Mouse (Mus musculus) adrenal gland, adult 2 months (tissue): ENCODE results near the gene Gm44579. TPM values are rescaled to one million over a fixed set of nuclear protein-coding genes. Genes with fewer than 3 reads are reported as not detected.
A peak's percentile ranks its signal among the peaks of the same experiment; 100 is the strongest.

ENCODE experiments used
- DNase-seq: peaks from one replicate; pipeline ENCODE4 v3.0.0; 2021
- long read RNA-seq: library from polyadenylated mRNA; stranded (forward); transcript quantifications from one replicate; pipeline ENCODE4 v2.0.0, GENCODE M21; 2021
- polyA plus RNA-seq: library from polyadenylated mRNA; depleted of rRNA; stranded (reverse); fragments of >200 nt; gene quantifications from 2 replicates; pipeline ENCODE4 v1.2.3, GENCODE M21; 2012; rRNA removed
- total RNA-seq, 2 experiments: library from RNA; stranded (reverse); gene quantifications; 2 replicates each; pipeline ENCODE4 v1.2.3; 2021

Gene Gm44579
- total RNA-seq = not detected
- polyA plus RNA-seq = not detected in 2 replicates
- long read RNA-seq = 0 reads

DNA sequence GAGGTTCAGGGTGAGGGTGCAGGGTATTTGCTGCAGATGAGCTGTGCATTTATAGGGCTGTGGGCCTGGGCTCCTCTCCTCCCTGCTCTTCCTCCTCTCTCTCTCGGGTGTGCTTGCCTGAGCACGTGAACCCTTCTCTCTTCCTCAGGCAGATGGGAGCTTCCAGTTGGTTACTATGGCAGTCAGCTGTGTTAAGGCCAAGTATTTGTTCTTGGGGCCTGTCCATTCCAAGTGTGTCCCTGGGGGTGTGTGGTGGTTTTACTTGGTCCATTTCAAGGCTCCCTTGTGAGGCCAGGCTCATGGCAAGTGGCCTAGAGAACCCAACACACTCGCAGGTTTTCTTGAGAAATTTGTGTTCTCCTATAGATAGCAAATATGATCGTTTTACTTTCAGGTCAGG, at the start of gene Gm44579, which contains the start of gene Olfr287:
Gene Gm44579, minus strand, starts transcription at position 101 of the 400 bp plus-strand sequence.
Gene Olfr287, minus strand, starts transcription at position 180 of the 400 bp plus-strand sequence.
- DNase-seq = no peak

DNA sequence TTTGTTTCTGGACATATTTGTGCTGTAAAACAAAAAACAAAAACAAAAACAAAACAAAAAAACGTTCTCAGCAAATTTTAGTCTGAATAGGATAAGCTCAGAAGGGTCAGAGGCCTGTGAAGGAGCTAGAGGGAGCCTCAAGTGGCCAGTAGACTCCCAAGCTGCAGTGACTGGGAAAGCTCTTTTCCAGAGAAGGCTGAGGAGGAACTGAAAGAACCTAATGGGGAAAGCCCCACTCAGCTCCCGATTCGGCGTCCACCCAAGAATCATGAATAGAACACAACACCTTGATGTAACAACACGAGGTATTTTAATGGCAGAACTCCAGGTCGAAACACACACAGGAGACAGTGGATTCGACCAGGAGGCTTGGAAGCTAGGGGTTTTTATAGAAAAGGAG, 37.0 kb upstream of the Gm44579 start:
- no peak for DNase-seq

GRCm38 (mm10) chr15:98257193-98257592, 36.4 kb upstream of the Gm44579 start, which contains the start of gene H1fnt:
Gene H1fnt, minus strand, starts transcription at chr15:98257293.
- DNase-seq = no peak

- peak; percentile 31 for DNase-seq
These were observed 35.5 kb upstream of the Gm44579 start for GRCm38 (mm10) chr15:98256271-98256670.

- no peak for DNase-seq
These were observed 14.7 kb upstream of the Gm44579 start for GRCm38 (mm10) chr15:98235442-98235841.

DNA sequence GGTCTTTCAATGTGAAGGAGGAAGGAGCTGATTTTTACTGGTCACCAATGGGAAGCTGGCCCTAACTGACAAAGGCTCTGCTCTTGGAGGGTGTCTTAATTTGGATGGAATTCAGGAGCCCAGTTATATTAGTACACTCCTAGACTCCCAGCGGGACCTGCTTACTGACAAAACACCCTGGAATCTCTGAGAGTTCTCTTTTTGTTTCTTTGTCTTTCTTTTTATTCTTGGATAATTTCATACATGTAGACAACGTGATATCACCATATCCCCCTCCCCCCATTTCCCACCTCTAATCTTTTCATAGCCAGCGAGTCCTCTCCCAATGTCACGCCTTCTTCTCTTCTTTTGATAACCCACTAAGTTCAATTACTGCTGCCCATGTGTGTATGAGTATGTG, 13.6 kb upstream of the Gm44579 start, which contains the start of gene Olfr286:
Gene Olfr286, minus strand, starts transcription at position 101 of the 400 bp plus-strand sequence.
- no peak for DNase-seq

GRCm38 (mm10) chr15:98226096-98226495, 5.3 kb upstream of the Gm44579 start:
- DNase-seq = no peak

DNA sequence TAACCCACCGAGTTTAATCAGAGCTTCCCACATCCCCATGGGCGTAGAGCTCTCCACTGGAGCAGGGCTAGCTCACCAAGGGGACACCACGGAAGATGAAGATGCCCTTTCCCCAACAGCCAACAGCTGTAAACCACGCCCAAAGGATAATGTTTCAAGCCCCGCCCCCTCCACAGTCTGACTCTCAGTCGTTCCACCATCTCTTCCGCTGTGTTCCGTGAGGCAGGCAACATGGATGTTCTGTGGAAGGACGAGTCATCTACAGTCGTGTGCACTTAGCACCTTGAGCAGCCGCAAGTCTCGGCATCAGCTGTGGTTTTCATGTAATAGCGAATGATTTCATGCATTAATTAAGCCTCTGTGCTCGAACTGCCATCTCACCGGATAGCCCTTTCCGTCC, 4.8 kb upstream of the Gm44579 start:
- DNase-seq = no peak

DNA sequence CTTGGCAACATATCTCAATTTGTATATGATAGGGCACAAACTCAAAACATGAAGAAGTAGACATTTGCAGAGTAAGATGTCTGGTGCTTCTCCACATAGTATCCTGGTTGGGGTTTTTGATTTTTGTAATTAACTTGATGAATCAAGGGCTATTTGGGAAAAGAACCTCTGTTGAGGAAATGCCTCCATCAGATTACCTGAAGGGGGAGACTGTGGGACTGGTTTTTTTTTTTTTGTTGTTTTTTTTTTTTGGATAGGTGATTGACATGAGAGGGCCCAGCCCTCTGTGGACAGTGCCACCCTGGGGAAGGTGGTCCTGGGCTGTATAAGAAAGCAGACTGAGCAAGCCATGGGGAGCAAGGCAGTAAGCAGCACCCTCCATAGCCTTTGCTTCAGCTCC, 1.6 kb upstream of the Gm44579 start:
- no peak for DNase-seq

- DNase-seq = no peak
These were observed 6.6 kb downstream of the Gm44579 start for GRCm38 (mm10) chr15:98214130-98214529.

- peak; percentile 17 for DNase-seq
These were observed 7.4 kb downstream of the Gm44579 start for GRCm38 (mm10) chr15:98213336-98213870.

GRCm38 (mm10) chr15:98209676-98210075, 11.1 kb downstream of the Gm44579 start:
- DNase-seq = no peak

DNA sequence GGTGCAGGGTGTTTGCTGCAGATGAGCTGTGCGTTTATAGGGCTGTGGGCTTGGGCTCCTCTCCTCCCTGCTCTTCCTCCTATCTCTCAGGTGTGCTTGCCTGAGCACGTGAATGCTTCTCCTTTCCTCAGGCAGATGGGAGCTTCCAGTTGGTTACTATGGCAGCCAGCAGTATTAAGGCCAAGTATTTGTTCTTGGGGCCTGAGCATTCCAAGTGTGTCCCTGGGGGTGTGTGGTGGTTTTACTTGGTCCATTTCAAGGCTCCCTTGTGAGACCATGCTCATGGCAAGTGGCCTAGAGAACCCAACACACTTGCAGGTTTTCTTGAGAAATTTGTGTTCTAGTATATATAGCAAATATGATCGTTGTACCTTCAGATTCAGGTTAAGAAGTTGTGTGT, 25.3 kb downstream of the Gm44579 start, which contains the start of gene Olfr288:
Gene Olfr288, minus strand, starts transcription at position 101 of the 400 bp plus-strand sequence.
- no peak for DNase-seq

DNA sequence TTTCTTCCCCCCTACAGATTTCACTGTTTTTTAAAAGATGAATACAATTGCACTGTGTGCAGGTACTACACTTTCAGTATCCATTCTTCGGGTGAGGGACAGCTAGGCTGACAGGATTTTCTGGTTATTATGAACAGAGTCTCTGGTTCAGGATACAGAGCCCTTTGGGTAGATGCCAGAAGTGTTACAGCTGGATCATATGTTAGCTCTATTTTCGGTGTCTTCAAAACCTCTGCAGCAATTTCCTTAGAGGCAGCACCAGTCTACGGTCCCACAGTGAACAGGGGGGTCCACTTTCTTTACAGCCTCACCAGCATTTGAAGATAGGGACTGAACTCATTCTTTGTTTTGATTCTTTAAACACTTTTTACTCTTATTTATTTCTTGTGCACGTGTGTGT, 36.3 kb downstream of the Gm44579 start:
- no peak for DNase-seq

DNA sequence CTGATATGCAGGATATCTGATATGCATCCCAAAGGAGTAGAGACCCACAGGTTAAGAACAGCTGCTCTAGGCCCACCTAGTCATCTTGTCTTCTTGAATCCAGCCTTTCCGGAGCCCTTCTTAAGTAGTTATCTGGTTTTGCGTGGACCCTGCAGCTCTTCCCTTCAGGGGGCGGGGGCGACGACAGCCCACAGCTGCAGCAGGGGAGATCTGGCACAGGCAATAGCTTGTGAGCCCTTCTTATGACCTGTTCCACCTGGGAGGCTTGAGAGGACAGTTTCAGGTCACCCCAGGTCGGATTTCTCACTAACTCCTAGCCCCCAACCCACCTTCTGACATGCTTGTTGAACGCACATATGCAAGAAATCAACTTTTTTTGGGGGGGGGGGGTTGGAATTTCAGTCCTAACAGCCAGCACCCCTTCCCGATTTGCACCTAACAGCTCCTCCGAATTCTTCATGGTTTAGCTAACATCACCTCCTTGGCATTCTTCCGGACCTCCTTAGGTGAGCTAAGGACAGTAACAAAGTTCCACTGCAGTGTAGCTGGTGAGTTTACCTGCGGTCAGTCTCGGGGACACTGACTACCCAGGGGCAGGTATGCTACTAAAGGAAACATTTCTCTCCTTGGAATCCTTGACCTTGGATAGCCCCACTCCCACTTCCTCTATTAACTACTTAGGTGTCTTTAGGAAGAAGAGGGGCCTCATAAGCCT, 38.8 kb downstream of the Gm44579 start:
- DNase-seq = no peak

DNA sequence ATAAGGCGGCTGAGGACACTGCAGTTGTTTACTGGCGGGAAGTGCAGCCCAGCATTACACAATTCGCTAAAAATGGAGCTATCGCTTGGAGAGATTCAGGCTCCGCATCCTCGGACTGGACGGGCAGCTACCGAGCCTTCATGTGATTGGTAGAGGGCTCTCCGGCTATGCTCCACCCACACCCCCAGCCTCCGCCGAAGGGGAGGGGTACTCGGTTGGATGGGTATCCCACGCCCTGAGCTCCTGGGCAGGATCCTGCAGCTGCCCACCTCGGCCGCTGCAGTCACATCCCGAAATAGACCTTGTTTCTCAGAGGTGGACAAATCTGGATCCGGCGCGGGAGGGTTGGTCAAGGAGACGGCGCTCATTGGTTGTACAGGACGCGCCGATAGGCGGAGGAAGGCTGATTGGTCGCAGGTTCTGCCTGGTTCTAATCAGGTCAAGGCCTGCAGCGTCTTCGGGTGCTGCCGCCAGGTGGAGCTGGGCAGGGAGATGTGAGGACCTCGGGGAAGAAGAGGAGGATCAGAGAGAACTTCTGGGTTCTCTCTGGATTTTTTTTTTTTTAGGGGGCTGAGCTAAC, 39.6 kb downstream of the Gm44579 start:
- DNase-seq = peak; percentile 95

DNA sequence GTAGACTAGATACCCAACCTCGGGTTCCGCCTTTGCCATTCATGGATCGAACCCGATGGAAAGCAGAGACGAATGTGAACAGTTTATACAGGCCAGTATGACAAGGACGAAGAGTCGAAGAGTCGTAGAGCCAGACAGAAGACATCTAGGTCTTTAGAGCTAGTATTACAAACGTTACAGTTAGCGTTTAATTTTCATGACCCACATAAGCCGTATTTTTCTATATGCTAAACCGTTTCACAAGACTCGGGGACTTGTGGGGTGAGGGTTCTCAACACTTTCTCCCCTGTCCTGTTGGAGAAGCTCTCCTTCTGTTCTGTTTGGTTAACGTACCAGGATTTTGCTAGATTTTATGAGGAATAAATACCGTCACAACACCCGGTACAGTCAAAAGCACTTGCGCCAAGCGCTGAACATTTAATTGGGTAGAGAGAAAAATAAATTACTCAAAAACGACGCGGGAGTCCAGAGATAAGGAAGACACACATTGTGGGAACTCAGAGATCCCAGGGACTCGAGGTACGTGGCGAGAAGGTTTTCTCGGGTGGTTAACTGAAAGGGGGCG, 40.1 kb downstream of the Gm44579 start:
- no peak for DNase-seq

DNA sequence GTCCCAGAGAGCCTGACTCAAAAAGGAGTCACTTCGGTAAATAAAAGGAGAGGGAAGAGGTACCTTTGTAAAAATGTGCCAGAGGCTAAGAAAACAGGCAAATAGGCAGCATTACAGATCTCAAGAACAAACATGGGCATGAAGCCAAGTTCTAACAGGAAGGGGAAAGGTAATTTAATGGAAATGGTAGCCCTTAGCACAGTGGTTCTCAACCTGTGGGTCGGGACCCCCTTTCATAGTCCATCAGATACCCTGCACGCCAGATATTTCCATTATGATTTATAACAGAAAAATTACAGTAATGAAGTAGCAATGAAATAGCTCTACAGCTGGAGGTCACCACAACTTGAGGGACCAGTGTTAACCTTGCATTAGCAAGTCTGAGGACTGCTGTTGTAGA, 43.5 kb downstream of the Gm44579 start:
- DNase-seq = no peak

DNA sequence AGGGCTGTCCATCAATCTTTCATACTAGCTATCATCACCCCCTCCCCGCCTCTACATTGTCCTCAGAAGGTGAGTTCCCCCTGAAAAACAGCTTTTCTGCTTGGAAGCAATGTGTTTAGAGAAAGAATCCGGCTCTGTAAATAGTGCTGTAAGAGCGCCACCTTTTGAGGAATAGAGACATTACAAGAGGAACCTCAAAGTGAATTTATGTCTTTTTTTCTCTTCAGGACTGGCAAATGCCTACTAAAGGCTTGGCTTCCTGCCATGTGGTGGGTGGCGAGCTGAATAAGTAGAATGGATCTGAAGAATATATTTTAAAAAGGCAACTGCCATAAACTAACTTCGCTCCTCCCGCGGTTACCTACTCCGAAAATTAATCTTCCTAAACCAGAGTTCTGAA, 47.0 kb downstream of the Gm44579 start:
- DNase-seq = no peak

DNA sequence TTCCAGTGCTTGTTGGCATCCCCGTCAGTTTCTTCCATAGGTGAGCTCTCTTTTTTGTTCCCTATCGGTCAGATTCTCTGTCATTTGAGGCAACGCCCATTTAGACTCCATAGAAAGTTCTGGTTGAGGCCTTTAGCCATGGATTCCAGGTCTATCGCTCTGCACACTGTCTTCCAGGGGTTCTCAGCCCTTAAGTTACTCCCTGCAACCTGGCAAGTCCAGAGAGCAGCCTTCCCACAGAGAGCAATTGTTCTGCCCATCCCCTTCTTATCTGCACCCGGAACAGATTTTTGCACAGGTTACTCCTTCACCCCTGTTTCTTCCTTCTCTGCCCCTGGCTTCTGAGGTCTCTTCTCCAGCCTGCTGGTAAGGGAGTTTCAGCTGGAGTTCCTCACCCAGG, 48.7 kb downstream of the Gm44579 start:
- DNase-seq = no peak

DNA sequence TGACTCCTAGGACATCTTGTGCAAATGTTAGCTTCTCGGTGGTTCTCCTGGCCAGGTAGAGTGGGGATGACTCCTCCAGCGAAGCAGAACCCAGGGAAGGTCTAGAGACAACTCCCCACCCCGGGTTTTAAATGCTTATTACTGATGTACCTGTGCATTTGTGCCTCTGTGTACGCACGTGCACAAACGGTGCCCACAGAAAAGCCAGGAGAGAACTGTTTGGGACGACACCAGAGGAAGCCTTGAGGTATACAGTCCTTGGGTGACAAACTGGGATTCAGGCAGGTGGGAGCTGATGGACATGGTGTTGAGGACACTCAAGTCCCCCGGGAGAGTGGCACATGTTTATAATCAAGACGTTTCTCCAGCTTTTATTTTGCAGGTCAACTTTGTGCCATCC, 49.9 kb downstream of the Gm44579 start:
- DNase-seq = no peak

DNA sequence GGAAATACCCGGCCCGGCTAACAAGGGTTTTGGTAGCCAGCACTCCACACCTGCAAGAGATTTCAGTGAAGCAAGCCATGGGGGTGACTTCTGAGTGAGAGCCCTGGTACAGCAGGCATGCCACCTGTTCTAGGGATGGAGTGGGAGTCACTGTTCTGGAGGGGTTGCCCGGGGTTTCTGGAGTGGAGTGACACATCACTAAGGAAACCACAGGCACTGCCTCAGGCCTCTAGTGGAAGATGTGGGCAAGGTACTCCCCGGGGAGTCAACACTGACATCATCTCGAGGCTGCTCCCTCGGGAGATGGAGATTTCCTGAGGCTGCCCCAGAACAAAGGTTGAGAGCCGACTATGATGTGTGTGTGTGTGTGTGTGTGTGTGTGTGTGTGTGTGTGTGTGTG, 50.4 kb downstream of the Gm44579 start:
- DNase-seq = no peak

DNA sequence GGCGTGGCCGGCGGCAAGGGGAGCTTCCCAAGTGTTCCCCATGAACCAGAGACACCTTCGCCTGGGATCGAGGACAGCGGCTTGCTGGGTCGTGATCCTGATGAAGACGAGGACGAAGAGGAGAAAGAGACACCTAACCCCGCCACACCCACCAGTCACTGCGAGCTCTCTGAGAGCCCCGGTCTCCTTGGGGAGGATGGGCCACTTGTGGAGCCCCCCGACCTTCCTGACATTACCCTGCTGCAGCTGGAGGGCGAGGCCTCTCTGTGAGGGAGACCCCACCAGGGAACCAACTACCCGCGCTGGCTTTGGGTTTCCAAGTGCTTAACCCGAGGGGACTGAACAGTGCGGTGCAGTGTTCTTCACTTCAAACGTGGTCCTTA, 52.2 kb downstream of the Gm44579 start:
- DNase-seq = no peak
